Mouse (Mus musculus): ENCODE data around the gene Hspb2. TPM values are rescaled to one million over a fixed set of nuclear protein-coding genes. Genes with fewer than 3 reads are reported as not detected.
A peak's percentile ranks its signal among the peaks of the same experiment; 100 is the strongest.

Hspb2 gene
- polyA plus RNA-seq, 1 experiment from 2014 or later: 30.8 TPM

GRCm38 (mm10) chr9:50727925-50728651, 24.1 kb downstream of the Hspb2 start:
- 1% methylated on average over 45 of the region's 45 CpGs for WGBS
- TF ChIP-seq CTCF (IDR thresholded peaks at IDR 0.05) (peak; percentile 44), EP300 (IDR thresholded peaks at IDR 0.05) (no peak)
- Histone ChIP-seq H3K36me3 (ENCODE audit: insufficient read depth, low read length) (no peaks in the 10 kb centered on the region), H3K9ac (replicated peaks; ENCODE audit: low read depth) (0 out of 2 replicates have a peak overlapping the region, but pooled peaks have one; percentile 19), H3K4me3 (ENCODE audit: low read depth, low read length) (peak overlapping the region; percentile 51), H3K27me3 (replicated peaks; ENCODE audit: insufficient read depth, low read length) (no peaks in the 10 kb centered on the region), H3K9me3 (ENCODE audit: low read length) (no peaks in the 10 kb centered on the region), H3K4me2 (replicated peaks; ENCODE audit: low read depth, low read length) (peak overlapping the region; percentile 95), H3K27ac (ENCODE audit: low read length) (no peak overlapping the region), H3K4me1 (ENCODE audit: insufficient read depth, low read depth, low read length) (peaks cover 5% of the 10 kb centered on the region)
- ATAC-seq: peak; percentile 87
- DNase-seq (ENCODE audit: low spot score): peak; percentile 72

- no peaks in the 10 kb centered on the region for H3K36me3 ChIP-seq (ENCODE audit: insufficient read depth, low read length)
- 8% methylated on average over 30 of the region's 30 CpGs for WGBS
- ATAC-seq: peak; percentile 16; the same call in 1 of the 2 replicates
- H3K4me3 ChIP-seq (ENCODE audit: low read depth, low read length): peak overlapping the region; percentile 51
- no peak for DNase-seq (ENCODE audit: low spot score)
- no peak overlapping the region for H3K27ac ChIP-seq (ENCODE audit: low read length)
- peak overlapping the region; percentile 95 for H3K4me2 ChIP-seq (replicated peaks; ENCODE audit: low read depth, low read length)
- no peaks in the 10 kb centered on the region for H3K27me3 ChIP-seq (replicated peaks; ENCODE audit: insufficient read depth, low read length)
- peaks cover 7% of the 10 kb centered on the region for H3K4me1 ChIP-seq (ENCODE audit: insufficient read depth, low read depth, low read length)
- H3K9ac ChIP-seq (replicated peaks; ENCODE audit: low read depth): 0 out of 2 replicates have a peak overlapping the region, but pooled peaks have one; percentile 19
- TF ChIP-seq EP300 (IDR thresholded peaks at IDR 0.05) (no peak), CTCF (IDR thresholded peaks at IDR 0.05) (no peak)
- no peaks in the 10 kb centered on the region for H3K9me3 ChIP-seq (ENCODE audit: low read length)
Observed at GRCm38 (mm10) chr9:50727171-50727924, 24.8 kb downstream of the Hspb2 start.

GRCm38 (mm10) chr9:50725921-50726590, 26.1 kb downstream of the Hspb2 start:
- Histone ChIP-seq H3K4me3 (ENCODE audit: low read depth, low read length) (no peak overlapping the region), H3K36me3 (ENCODE audit: insufficient read depth, low read length) (no peaks in the 10 kb centered on the region), H3K27ac (ENCODE audit: low read length) (no peak overlapping the region), H3K4me2 (replicated peaks; ENCODE audit: low read depth, low read length) (no peak overlapping the region), H3K9me3 (ENCODE audit: low read length) (no peaks in the 10 kb centered on the region), H3K9ac (replicated peaks; ENCODE audit: low read depth) (no peak overlapping the region), H3K4me1 (ENCODE audit: insufficient read depth, low read depth, low read length) (peaks cover 8% of the 10 kb centered on the region), H3K27me3 (replicated peaks; ENCODE audit: insufficient read depth, low read length) (no peaks in the 10 kb centered on the region)
- no peak for ATAC-seq
- TF ChIP-seq CTCF (IDR thresholded peaks at IDR 0.05): no peak
- no peak for TF ChIP-seq EP300 (IDR thresholded peaks at IDR 0.05)
- 55% methylated on average over 8 of the region's 8 CpGs for WGBS
- DNase-seq (ENCODE audit: low spot score): no peak

GRCm38 (mm10) chr9:50724661-50725330, 27.4 kb downstream of the Hspb2 start:
- ATAC-seq (no peak), DNase-seq (ENCODE audit: low spot score) (no peak)
- no peak overlapping the region for H3K4me2 ChIP-seq (replicated peaks; ENCODE audit: low read depth, low read length)
- H3K9ac ChIP-seq (replicated peaks; ENCODE audit: low read depth): no peak overlapping the region
- no peak overlapping the region for H3K27ac ChIP-seq (ENCODE audit: low read length)
- no peak overlapping the region for H3K4me3 ChIP-seq (ENCODE audit: low read depth, low read length)
- 41% methylated on average over 3 of the region's 3 CpGs for WGBS
- H3K27me3 ChIP-seq (replicated peaks; ENCODE audit: insufficient read depth, low read length): no peaks in the 10 kb centered on the region
- H3K9me3 ChIP-seq (ENCODE audit: low read length): no peaks in the 10 kb centered on the region
- no peak for TF ChIP-seq EP300 (IDR thresholded peaks at IDR 0.05)
- TF ChIP-seq CTCF (IDR thresholded peaks at IDR 0.05): no peak
- no peaks in the 10 kb centered on the region for H3K36me3 ChIP-seq (ENCODE audit: insufficient read depth, low read length)
- H3K4me1 ChIP-seq (ENCODE audit: insufficient read depth, low read depth, low read length): peaks cover 10% of the 10 kb centered on the region

GRCm38 (mm10) chr9:50724147-50724546, 28.0 kb downstream of the Hspb2 start:
- Histone ChIP-seq H3K9me3 (ENCODE audit: low read length) (no peaks in the 10 kb centered on the region), H3K27me3 (replicated peaks; ENCODE audit: insufficient read depth, low read length) (no peaks in the 10 kb centered on the region), H3K4me2 (replicated peaks; ENCODE audit: low read depth, low read length) (no peak overlapping the region), H3K4me3 (ENCODE audit: low read depth, low read length) (no peak overlapping the region), H3K9ac (replicated peaks; ENCODE audit: low read depth) (no peak overlapping the region), H3K4me1 (ENCODE audit: insufficient read depth, low read depth, low read length) (peaks cover 10% of the 10 kb centered on the region), H3K36me3 (ENCODE audit: insufficient read depth, low read length) (no peaks in the 10 kb centered on the region), H3K27ac (ENCODE audit: low read length) (no peak overlapping the region)
- ATAC-seq (no peak), DNase-seq (ENCODE audit: low spot score) (no peak)
- WGBS: 77% methylated on average over 2 of the region's 2 CpGs
- TF ChIP-seq CTCF (IDR thresholded peaks at IDR 0.05) (no peak), EP300 (IDR thresholded peaks at IDR 0.05) (no peak)

Data from lung, postnatal 0 days (tissue).